Mouse (Mus musculus): ENCODE data around the gene Pheta2. TPM values are rescaled to one million over a fixed set of nuclear protein-coding genes. Genes with fewer than 3 reads are reported as not detected.

The Pheta2 gene
- 14.1 and 19.9 TPM in 2 replicates for polyA plus RNA-seq (2012)

DNA sequence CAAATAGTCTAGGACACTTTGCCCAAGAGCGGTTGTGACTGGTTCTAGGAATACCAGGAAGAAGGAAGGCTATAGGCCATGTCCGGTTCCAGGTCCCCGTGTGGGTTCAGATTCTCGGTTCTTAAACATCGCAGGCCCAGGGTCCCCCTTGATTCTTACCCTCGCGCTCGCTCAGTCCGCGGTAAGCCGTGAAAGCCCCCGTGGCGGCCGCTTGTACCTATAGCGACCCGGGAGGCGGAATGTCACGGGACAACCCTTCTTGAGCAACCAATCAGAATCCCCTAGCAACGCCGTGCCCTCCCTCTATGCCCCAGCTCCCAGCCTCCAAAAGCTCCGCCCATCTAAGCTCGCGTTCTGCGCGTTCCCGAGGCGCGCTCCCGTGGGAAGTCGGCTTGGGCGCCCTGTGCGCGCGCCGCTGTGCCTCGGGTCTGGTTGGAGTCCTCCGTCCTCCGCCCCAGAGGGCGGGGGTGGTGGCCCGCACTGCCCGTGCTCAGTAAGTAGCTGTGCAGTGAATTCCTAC is at the start of gene Pheta2, which contains the start of the genes Naga and Smdt1:
TSS of gene Pheta2 (plus strand) at position 350 of the 520 bp plus-strand sequence.
TSS of gene Naga (minus strand) at position 333 of the 520 bp plus-strand sequence.
TSS of gene Smdt1 (plus strand) at position 367 of the 520 bp plus-strand sequence.
- TF ChIP-seq GATA1 (IDR thresholded peaks at IDR 0.05; ENCODE audit: low read length): no peak

DNA sequence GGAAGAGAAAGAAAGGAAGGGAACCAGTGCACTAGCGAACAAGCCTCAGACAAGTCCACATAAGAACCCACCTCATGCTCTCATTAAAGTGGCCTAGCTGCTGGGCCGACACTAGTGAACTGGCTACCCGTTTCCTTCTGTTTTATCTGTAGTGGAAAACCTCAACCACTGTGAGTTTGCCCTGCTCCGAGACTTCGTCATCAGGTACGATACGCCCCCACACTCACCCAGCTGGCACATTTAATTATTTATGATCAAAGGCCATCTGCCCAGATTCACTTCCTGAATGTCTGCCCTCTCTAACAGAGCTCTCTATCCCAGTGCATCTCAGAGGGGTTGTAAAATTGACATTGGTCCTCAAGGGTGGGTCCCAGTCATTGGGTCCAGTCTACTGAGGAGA is 48.5 kb upstream of the Pheta2 start:
- TF ChIP-seq GATA1 (IDR thresholded peaks at IDR 0.05; ENCODE audit: low read length): no peak

DNA sequence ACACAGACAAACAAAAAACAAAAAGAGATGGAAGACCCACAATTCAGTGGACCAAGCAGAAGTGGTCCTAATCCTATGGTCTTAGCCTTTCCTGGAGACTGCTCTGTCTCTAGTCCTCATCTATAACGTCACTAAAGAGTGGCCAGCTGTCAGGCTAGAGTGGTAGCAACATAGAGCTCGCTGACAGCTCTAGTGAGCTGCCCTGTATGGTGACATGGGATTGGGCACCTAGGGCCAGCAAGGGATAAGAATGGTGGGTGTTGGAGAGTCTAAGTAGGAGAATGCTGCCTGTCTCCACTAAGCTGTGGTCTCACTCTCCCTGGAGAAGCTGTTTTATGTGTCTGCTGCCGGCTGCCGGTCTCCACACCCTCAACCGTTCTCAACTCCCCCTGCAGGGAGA is 45.9 kb upstream of the Pheta2 start:
- TF ChIP-seq GATA1 (IDR thresholded peaks at IDR 0.05; ENCODE audit: low read length): no peak

DNA sequence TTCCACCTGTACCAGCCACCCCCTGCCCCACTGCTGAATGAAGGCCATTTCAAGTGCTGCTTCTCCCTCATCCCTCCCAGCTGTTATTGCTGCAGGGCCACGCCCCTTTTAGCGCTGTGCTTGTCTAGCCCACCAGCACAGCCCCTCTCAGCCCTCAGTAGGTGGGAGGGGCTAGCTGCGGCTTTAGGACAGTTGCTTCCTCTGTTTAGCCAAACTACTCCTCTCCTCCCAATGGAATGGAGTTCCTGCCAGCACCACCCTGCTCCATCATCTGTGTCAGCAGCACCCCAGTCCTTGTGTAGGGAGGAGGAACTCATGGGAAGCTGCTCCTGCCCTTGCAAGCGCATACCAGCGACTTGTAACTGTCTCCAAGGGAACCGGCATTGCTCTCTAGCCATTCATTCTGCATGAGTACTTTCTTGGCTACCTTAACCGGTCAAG is 45.5 kb upstream of the Pheta2 start:
- TF ChIP-seq GATA1 (IDR thresholded peaks at IDR 0.05; ENCODE audit: low read length): no peak

DNA sequence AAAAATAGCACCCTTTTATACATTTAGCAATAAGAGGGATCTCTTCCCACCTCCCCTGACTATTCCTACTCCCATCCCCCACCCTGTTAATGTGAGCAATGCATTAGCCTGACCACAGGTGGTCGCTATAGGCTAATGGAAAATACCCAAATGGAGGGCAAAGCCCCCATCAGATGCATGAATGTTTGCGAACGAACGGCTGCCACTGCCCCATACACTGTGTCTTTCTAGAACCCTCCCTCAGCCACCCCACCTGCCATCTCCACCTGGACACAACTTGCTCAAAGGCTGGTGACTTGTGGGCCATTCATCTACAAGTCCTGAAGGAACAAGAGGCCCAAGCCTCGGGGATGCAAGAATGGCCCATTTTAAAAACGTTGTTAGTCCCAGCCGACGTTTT is 44.7 kb upstream of the Pheta2 start:
- no peak for TF ChIP-seq GATA1 (IDR thresholded peaks at IDR 0.05; ENCODE audit: low read length)

DNA sequence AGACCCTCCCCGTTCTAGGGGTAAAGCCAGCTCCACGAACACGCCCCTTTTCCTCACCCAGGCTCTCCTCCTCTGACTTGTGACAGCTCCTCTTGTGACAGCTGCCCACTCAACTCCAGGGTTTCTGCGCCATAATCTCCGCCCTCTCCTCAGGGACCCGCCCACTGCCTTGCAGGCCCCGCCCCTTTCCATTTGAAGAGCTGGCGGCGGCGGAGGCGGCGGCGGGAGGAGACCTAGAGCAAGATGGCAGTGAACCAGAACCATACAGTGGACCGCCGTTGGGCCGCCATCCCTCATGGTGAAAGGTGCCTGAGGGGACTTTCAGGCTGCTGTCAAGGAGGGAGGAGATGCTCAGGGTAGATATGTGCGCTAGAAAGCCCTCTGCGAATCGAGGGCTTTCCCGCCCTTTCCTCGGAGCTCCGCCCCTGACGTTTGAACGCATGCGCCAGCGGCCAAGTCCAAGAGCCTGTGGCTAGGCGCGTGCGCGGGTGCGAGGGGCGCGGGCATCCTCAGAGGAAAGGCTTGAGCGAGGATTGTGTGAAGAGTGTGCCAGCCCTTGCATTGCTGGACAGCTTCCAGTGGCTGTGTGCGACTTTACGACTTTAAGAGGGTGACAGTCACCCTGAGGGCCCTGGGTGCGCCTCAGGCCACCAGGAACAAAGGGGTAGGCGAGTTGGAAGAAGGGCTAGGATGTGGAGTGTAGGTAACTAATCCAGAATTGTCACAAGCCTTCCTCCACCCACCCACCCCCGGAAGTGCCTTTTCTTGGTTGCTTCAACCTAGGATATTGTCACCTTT is 39.8 kb upstream of the Pheta2 start, which contains the start of gene Wbp2nl:
TSS of gene Wbp2nl (plus strand) at position 191 of the 798 bp plus-strand sequence.
- TF ChIP-seq GATA1 (IDR thresholded peaks at IDR 0.05; ENCODE audit: low read length): no peak

DNA sequence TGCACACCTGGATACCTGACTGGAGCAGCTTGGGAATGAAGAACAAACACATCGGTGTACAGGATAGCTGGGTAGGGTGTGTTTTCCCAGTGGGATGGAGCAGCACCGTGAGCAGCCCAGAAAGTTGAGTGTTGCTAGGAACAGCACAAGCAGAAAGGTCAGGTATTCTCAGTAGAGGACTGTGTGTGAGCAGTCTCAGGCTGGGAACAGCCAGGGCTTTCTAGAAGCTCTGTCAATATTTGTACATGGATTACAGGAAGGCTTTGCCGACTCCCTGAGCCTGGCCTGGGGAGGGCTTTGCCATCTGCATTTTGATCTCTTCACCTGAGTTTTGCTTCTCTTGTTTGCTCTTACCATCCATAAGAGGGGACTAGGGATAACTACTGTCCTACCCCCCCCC is 31.6 kb upstream of the Pheta2 start:
- TF ChIP-seq GATA1 (IDR thresholded peaks at IDR 0.05; ENCODE audit: low read length): no peak

DNA sequence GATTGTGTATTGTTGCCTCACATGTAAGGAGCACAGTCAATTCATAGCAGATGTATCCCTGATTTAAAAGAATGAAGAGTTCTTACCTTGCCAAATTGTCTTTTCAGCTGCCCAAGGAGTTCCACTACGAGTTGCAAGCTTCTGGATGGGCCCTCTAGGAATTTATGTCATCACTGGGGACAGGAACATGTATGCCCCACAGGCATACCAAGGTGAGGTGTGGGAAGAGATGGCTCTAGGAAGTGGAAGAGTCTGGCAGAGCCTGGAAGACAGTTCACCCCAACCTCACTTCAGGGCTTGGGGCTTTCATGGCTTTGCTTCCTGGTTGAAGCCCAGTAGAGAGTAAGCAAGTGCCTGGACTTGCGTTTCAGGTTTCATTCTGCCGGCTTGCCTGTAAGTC is 30.3 kb upstream of the Pheta2 start:
- no peak for TF ChIP-seq GATA1 (IDR thresholded peaks at IDR 0.05; ENCODE audit: low read length)

DNA sequence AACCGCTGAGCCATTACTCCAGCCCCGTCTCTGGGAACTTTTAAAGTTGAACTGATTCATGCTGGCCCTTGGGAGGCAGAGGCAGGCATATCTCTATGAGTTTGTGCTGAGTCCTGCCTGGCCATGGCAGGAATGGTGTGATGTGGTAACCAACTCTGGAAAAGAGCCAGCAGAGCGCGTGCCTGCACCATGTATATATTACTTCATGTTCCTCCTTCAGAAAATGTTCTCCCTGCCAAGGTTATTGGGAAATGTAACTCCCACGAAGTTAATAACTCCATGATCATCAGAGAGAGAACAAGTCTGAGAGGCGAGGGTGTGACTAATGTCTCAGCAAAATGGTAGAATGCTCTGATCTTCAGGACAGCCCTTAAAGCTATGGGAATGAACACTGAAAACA is 20.9 kb upstream of the Pheta2 start:
- TF ChIP-seq GATA1 (IDR thresholded peaks at IDR 0.05; ENCODE audit: low read length): no peak

DNA sequence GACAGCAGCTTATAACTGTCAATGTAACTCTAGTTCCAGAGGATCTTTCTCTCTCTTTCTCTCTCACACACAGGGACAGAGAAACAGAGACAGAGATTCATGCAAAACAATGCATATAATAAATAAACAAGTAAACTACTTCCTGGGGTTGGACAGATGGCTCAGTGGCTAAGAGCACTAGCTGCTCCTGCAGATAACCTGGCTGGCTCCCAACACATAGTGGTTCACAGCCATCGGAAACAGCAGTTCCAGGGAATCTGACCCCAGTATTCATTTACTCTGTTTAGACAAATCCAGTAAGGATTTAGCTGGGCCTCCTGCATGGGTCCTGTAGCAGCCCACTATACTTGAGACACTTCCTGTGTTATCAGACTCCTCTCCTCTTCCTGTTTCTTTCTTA is 19.1 kb upstream of the Pheta2 start:
- TF ChIP-seq GATA1 (IDR thresholded peaks at IDR 0.05; ENCODE audit: low read length): no peak

DNA sequence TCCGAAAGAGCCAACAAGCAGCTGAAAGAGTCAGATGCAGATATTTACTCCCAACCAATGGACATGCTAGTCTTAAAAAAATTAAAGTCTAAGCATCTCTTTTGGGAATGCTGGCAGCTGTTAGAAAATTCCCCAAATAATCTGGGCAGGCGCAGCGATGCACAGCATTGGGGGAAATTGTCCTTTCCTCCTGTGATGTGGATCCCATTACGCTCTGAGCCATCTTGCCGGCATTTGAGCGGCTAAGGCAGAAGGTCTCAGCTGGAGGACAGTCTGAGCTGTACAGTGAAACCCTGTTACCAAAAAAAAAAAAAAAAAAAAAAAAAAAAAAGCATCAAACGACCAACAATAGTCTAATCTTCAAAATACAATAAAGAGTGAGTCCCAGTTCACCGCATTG is 16.5 kb upstream of the Pheta2 start:
- no peak for TF ChIP-seq GATA1 (IDR thresholded peaks at IDR 0.05; ENCODE audit: low read length)

DNA sequence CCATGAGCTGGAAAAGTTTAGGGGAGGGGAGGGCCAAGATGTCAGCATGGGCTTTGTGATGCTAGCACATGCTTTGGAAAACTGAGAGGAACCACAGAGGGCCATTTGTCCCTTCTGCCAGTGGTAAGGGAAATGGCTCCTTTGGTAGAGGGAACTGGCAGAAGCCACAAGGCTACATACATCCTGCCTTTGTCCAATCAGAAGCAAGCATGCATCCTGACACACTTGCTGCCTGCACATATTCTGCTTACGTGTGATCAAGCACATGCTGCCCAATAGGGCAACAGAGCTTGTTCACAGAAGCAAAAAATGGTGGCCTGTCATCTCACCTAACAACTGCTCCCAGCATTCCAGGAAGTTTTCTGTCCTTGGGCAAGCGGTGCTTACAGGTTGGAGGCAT is 13.4 kb upstream of the Pheta2 start:
- TF ChIP-seq GATA1 (IDR thresholded peaks at IDR 0.05; ENCODE audit: low read length): no peak

DNA sequence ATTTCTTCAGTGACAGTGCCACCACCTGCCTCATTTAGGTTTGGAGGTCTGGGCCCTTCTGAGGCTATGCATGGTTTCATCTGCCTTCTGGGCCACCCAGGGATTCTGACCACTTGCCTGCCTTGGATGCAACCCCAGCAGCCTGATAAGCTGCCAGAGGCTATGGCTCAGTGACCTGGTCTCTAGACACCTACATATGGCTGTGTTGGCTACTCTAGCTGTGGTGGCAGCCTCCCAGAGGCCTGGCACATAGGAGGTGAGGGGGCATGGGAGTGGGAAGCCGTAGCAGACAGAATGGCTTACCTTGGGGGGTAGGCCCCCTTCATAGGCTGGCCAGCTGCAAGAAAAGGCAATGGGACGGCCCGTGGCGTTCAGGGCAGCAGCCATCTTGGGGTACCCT is 3.5 kb upstream of the Pheta2 start:
- TF ChIP-seq GATA1 (IDR thresholded peaks at IDR 0.05; ENCODE audit: low read length): no peak

DNA sequence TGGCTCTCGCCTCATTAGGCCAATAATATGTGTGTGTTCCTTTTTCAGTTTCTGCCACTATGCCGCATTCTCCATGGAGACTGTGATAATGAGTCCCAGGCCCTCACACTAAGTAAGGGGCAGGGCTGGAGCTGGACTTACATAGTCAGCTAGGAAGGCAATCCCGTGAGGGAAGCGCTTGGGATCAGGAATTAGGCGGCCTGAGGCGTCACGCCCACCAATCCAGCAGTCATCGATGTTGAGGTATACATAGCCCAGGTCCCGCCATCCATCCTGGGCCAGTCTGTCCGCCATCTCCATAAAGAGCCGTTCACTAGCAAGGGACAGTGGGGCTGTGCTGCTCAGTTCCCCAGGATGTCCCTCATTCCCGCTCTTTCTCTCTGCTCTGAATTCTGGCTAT is 2.1 kb upstream of the Pheta2 start:
- TF ChIP-seq GATA1 (IDR thresholded peaks at IDR 0.05; ENCODE audit: low read length): no peak

DNA sequence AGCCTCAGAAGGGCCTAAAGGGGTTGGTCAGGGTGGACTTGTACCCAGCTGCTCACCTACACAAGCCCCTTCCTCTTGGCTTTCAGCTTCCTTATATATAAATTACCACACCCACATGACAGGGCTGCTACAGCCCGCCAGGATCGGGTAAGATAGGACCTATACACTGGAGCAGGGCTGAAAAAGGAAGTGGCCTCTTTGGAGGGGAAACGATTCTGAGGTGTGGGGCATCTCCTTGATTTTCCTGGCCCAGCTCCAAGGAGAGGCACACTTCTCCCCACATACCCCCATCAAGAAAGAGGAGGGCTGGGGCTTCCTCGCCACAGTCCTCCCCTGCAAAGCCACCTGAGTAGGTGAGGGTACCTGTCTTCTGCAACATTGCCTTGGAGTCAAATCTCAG is 867 bp upstream of the Pheta2 start:
- no peak for TF ChIP-seq GATA1 (IDR thresholded peaks at IDR 0.05; ENCODE audit: low read length)

DNA sequence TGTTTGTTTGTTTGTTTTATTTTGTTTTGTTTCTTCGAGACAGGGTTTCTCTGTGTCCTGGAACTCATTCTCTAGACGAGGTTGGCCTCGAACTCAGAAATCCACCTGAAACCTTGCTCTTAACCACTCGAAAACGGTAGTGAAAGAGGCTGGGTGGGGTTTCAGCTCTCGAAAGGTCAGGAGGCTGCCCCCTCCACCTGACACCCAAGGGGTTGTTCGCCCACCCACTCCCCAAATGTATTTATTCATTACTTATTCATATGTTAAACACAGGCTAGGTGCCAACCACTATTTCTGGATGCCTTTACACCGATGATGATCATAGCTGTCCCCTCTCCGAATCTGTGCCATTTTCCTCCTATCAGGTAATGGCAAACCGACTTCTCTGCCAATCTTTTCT is 408 bp downstream of the Pheta2 start:
- no peak for TF ChIP-seq GATA1 (IDR thresholded peaks at IDR 0.05; ENCODE audit: low read length)
